Mouse (Mus musculus) kidney, postnatal 10 days (tissue): Measurements from ENCODE around the gene Stk40.
A peak's percentile ranks its signal among the peaks of the same experiment; 100 is the strongest.

Experiments used
- DNase-seq: peaks from one replicate; pipeline ENCODE4 v3.0.0; 2021; ENCODE audit warnings: mixed read lengths

Stk40 gene

GRCm38 (mm10) chr4:126099365-126099764 lies 4.4 kb upstream of the Stk40 start:
- DNase-seq = no peak

- DNase-seq = no peak
Measured at GRCm38 (mm10) chr4:126100764-126101163, 3.0 kb upstream of the Stk40 start.

GRCm38 (mm10) chr4:126102061-126102841 lies 1.5 kb upstream of the Stk40 start:
- peak; percentile 59 for DNase-seq

- DNase-seq = peak; percentile 87
Measured at GRCm38 (mm10) chr4:126103057-126103581, 638 bp upstream of the Stk40 start.

- DNase-seq = peak; percentile 78
Measured at GRCm38 (mm10) chr4:126104261-126105075, 711 bp downstream of the Stk40 start.

- no peak for DNase-seq
Measured at GRCm38 (mm10) chr4:126105131-126105783, 1.5 kb downstream of the Stk40 start.

GRCm38 (mm10) chr4:126108061-126108740 lies 4.4 kb downstream of the Stk40 start:
- DNase-seq = peak; percentile 88

GRCm38 (mm10) chr4:126109613-126110373 lies 6.0 kb downstream of the Stk40 start:
- DNase-seq = no peak

- DNase-seq = peak; percentile 89
Measured at GRCm38 (mm10) chr4:126110374-126111152, 6.8 kb downstream of the Stk40 start.

GRCm38 (mm10) chr4:126111153-126111549 lies 7.4 kb downstream of the Stk40 start:
- DNase-seq = peak; percentile 69

GRCm38 (mm10) chr4:126113243-126113642 lies 9.5 kb downstream of the Stk40 start:
- no peak for DNase-seq

GRCm38 (mm10) chr4:126113943-126114342 lies 10.2 kb downstream of the Stk40 start:
- peak; percentile 77 for DNase-seq

GRCm38 (mm10) chr4:126115411-126115810 lies 11.7 kb downstream of the Stk40 start:
- no peak for DNase-seq

- DNase-seq = no peak
Measured at GRCm38 (mm10) chr4:126115871-126116521, 12.2 kb downstream of the Stk40 start.

- no peak for DNase-seq
Measured at GRCm38 (mm10) chr4:126117116-126117515, 13.4 kb downstream of the Stk40 start.

- DNase-seq = no peak
Measured at GRCm38 (mm10) chr4:126118651-126119050, 14.9 kb downstream of the Stk40 start.

GRCm38 (mm10) chr4:126119051-126119450 lies 15.3 kb downstream of the Stk40 start:
- DNase-seq = no peak

- no peak for DNase-seq
Measured at GRCm38 (mm10) chr4:126120052-126120451, 16.3 kb downstream of the Stk40 start.

- DNase-seq = no peak
Measured at GRCm38 (mm10) chr4:126120506-126120905, 16.7 kb downstream of the Stk40 start.

- no peak for DNase-seq
Measured at GRCm38 (mm10) chr4:126123309-126124040, 19.7 kb downstream of the Stk40 start.
